Mouse (Mus musculus): Measurements from ENCODE around the gene Sinhcaf.

DNA sequence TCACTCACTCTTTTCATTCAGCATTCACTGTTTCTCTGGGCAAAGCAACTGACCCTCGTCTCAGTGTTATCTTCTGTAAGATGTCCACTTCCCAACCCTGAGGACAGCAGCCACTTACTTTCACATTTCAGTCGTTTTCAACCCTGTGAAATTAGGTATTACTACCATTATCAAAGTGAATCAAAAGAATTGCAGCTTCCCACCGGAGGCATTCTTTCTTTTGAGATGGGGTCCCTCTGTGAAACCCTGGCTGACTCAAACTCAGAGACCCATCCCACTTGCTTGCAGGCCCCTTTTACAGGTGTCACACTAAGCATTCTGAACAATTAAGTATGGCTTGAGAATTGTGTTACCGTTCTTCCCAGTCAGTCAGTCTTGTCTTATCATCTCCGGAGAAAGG lies 4.4 kb downstream of the Sinhcaf start:
- TF ChIP-seq CTCF (IDR thresholded peaks at IDR 0.05; ENCODE audit: insufficient read depth, low read length) (no peak), POLR2A (IDR thresholded peaks at IDR 0.05; ENCODE audit: borderline replicate concordance, extremely low read depth, low read depth, low read length) (no peak)

All from lung, adult 2 months (tissue).